Mouse (Mus musculus) CH12.LX (cell line): Measurements from ENCODE around the gene Fcmr. TPM values are rescaled to one million over a fixed set of nuclear protein-coding genes. Genes with fewer than 3 reads are reported as not detected.

Experiments
- DNase-seq: peaks from one replicate; pipeline ENCODE4 v3.0.0-alpha.2; 2013; ENCODE audit errors: extremely low read depth
- H3K27ac ChIP-seq: 2 replicates; pipeline ENCODE4 v1.5.1; 2012; ENCODE audit warnings: low read depth, mild to moderate bottlenecking, control low read depth, moderate library complexity; ENCODE audit not compliant: insufficient read depth
- H3K27me3 ChIP-seq: replicated peaks from 2 replicates; pipeline ENCODE3; 2012; ENCODE audit warnings: inconsistent platforms
- H3K36me3 ChIP-seq, 2 experiments: replicated peaks in 1 of 2; 2 replicates each; pipeline versions ENCODE3 to v1.6.1; 2012; ENCODE audit warnings: inconsistent platforms in 1 of 2, low read length in 1 of 2, mild to moderate bottlenecking in 1 of 2, mixed read lengths in 1 of 2, moderate library complexity in 1 of 2; ENCODE audit not compliant: control insufficient read depth in 1 of 2, insufficient read depth in 1 of 2
- H3K4me1 ChIP-seq, 2 experiments: 2 replicates each; pipeline ENCODE4 v1.6.1; 2012; ENCODE audit warnings: inconsistent platforms in 1 of 2, moderate library complexity in 1 of 2; ENCODE audit not compliant: insufficient read depth in 2 of 2, control insufficient read depth in 1 of 2
- H3K4me2 ChIP-seq: 2 replicates; pipeline ENCODE4 v1.6.1; 2012; ENCODE audit warnings: low read depth, mild to moderate bottlenecking, control low read depth; ENCODE audit not compliant: poor library complexity, insufficient read depth, severe bottlenecking
- H3K4me3 ChIP-seq, 3 experiments: fragments of 150-350 bp in 1 of 3; sonication (generic) in 1 of 3; replicated peaks in 1 of 3; 2 replicates each; pipeline versions ENCODE3 to v1.5.1; 2011 to 2012; ENCODE audit warnings: low read depth in 2 of 3, low read length in 2 of 3, mild to moderate bottlenecking in 2 of 3, moderate library complexity in 2 of 3, control low read depth in 1 of 3, improper control_type of control experiment in 1 of 3, inconsistent platforms in 1 of 3, mixed read lengths in 1 of 3; ENCODE audit not compliant: poor library complexity in 1 of 3
- H3K79me2 ChIP-seq: replicated peaks from 2 replicates; pipeline ENCODE4 v1.6.1; 2012; ENCODE audit warnings: mild to moderate bottlenecking, moderate library complexity; ENCODE audit not compliant: control insufficient read depth, poor library complexity, insufficient read depth, severe bottlenecking; ENCODE audit errors: extremely low read depth
- H3K9ac ChIP-seq: 2 replicates; pipeline ENCODE4 v1.6.1; 2012; ENCODE audit warnings: low read depth, mild to moderate bottlenecking, control low read depth, moderate library complexity; ENCODE audit not compliant: insufficient read depth
- H3K9me3 ChIP-seq: replicated peaks from 2 replicates; pipeline ENCODE3; 2012; ENCODE audit warnings: low read length, inconsistent platforms, mixed read lengths
- BHLHE40 ChIP-seq: IDR thresholded peaks from 2 replicates; pipeline ENCODE4 v1.6.1; 2011; ENCODE audit warnings: mild to moderate bottlenecking, low read depth, low read length, improper control_type of control experiment
- CHD1 ChIP-seq: IDR thresholded peaks from 2 replicates; pipeline ENCODE4 v1.6.1; 2012; ENCODE audit warnings: low read depth, low read length, improper control_type of control experiment, inconsistent platforms
- CHD2 ChIP-seq: IDR thresholded peaks from 2 replicates; pipeline ENCODE4 v1.6.1; 2011; ENCODE audit warnings: low read length, improper control_type of control experiment
- CTCF ChIP-seq, 2 experiments: IDR thresholded peaks in 1 of 2; conservative IDR thresholded peaks in 1 of 2; 2 replicates each; pipeline ENCODE4 v1.5.1; 2011 to 2012; ENCODE audit warnings: low read depth in 2 of 2, low read length in 2 of 2, improper control_type of control experiment in 1 of 2, inconsistent platforms in 1 of 2, mild to moderate bottlenecking in 1 of 2, moderate library complexity in 1 of 2
- E2F4 ChIP-seq: IDR thresholded peaks from 2 replicates; pipeline ENCODE4 v1.6.1; 2011; ENCODE audit warnings: low read depth, low read length, improper control_type of control experiment; ENCODE audit not compliant: insufficient replicate concordance
- ELF1 ChIP-seq: IDR thresholded peaks from 2 replicates; pipeline ENCODE4 v1.6.1; 2014; ENCODE audit warnings: low read depth, mild to moderate bottlenecking, inconsistent platforms, low read length, improper control_type of control experiment
- ETS1 ChIP-seq: conservative IDR thresholded peaks from 2 replicates; pipeline ENCODE4 v1.6.1; 2012; ENCODE audit warnings: low read depth, mild to moderate bottlenecking, inconsistent platforms, low read length, improper control_type of control experiment, moderate library complexity
- GABPA ChIP-seq: IDR thresholded peaks from 2 replicates; pipeline ENCODE4 v1.6.1; 2012; ENCODE audit warnings: low read depth, low read length, improper control_type of control experiment, inconsistent platforms; ENCODE audit not compliant: insufficient replicate concordance
- IRF4 ChIP-seq: IDR thresholded peaks from 2 replicates; pipeline ENCODE4 v1.6.1; 2014; ENCODE audit warnings: low read depth, mild to moderate bottlenecking, inconsistent platforms, low read length, improper control_type of control experiment
- JUN ChIP-seq: IDR thresholded peaks from 2 replicates; pipeline ENCODE4 v1.6.1; 2011; ENCODE audit warnings: low read depth, mild to moderate bottlenecking, low read length, improper control_type of control experiment, moderate library complexity; ENCODE audit not compliant: insufficient read depth
- JUND ChIP-seq: conservative IDR thresholded peaks from 2 replicates; pipeline ENCODE4 v1.6.1; 2011; ENCODE audit warnings: low read depth, low read length, improper control_type of control experiment
- KAT2A ChIP-seq: IDR thresholded peaks from 2 replicates; pipeline ENCODE4 v1.6.1; 2012; ENCODE audit warnings: low read length, improper control_type of control experiment, inconsistent platforms; ENCODE audit not compliant: insufficient replicate concordance
- MAX ChIP-seq: IDR thresholded peaks from 2 replicates; pipeline ENCODE4 v1.6.1; 2011; ENCODE audit warnings: low read length, improper control_type of control experiment
- MEF2A ChIP-seq: IDR thresholded peaks from 2 replicates; pipeline ENCODE4 v1.6.1; 2014; ENCODE audit warnings: low read depth, mild to moderate bottlenecking, inconsistent platforms, low read length, improper control_type of control experiment, borderline replicate concordance
- MXI1 ChIP-seq: IDR thresholded peaks from 2 replicates; pipeline ENCODE4 v1.6.1; 2011; ENCODE audit warnings: mild to moderate bottlenecking, low read depth, low read length, improper control_type of control experiment
- MYC ChIP-seq: IDR thresholded peaks from 2 replicates; pipeline ENCODE4 v1.6.1; 2011; ENCODE audit warnings: low read depth, mild to moderate bottlenecking, improper control_type of control experiment, low read length
- NELFE ChIP-seq: IDR thresholded peaks from 2 replicates; pipeline ENCODE4 v1.6.1; 2011; ENCODE audit warnings: low read depth, low read length, improper control_type of control experiment
- NRF1 ChIP-seq: IDR thresholded peaks from 2 replicates; pipeline ENCODE4 v1.6.1; 2014; ENCODE audit warnings: low read depth, mild to moderate bottlenecking, inconsistent platforms, low read length, improper control_type of control experiment, moderate library complexity
- PAX5 ChIP-seq: IDR thresholded peaks from 2 replicates; pipeline ENCODE4 v1.6.1; 2012; ENCODE audit warnings: low read length, inconsistent platforms, mixed read lengths
- POLR2A ChIP-seq: IDR thresholded peaks from 2 replicates; pipeline ENCODE4 v1.6.1; 2011; ENCODE audit warnings: low read depth, mild to moderate bottlenecking, improper control_type of control experiment, low read length
- POLR2AphosphoS2 ChIP-seq: IDR thresholded peaks from 2 replicates; pipeline ENCODE4 v1.6.1; 2011; ENCODE audit warnings: low read depth, low read length, improper control_type of control experiment
- RAD21 ChIP-seq: IDR thresholded peaks from 2 replicates; pipeline ENCODE4 v1.6.1; 2011; ENCODE audit warnings: low read depth, mild to moderate bottlenecking, low read length, improper control_type of control experiment, moderate library complexity
- RCOR1 ChIP-seq: conservative IDR thresholded peaks from 2 replicates; pipeline ENCODE4 v1.6.1; 2012; ENCODE audit warnings: low read depth, mild to moderate bottlenecking, inconsistent platforms, low read length, improper control_type of control experiment
- SIN3A ChIP-seq: IDR thresholded peaks from 2 replicates; pipeline ENCODE4 v1.6.1; 2012; ENCODE audit warnings: low read length, improper control_type of control experiment, inconsistent platforms
- SMC3 ChIP-seq: IDR thresholded peaks from 2 replicates; pipeline ENCODE4 v1.6.1; 2011; ENCODE audit warnings: low read depth, low read length, improper control_type of control experiment
- TBP ChIP-seq: conservative IDR thresholded peaks from 2 replicates; pipeline ENCODE4 v1.6.1; 2011; ENCODE audit warnings: low read depth, low read length, improper control_type of control experiment
- TCF12 ChIP-seq: IDR thresholded peaks from 2 replicates; pipeline ENCODE4 v1.6.1; 2014; ENCODE audit warnings: low read depth, mild to moderate bottlenecking, inconsistent platforms, low read length, improper control_type of control experiment
- UBTF ChIP-seq: IDR thresholded peaks from 2 replicates; pipeline ENCODE4 v1.6.1; 2012; ENCODE audit warnings: low read depth, mild to moderate bottlenecking, inconsistent platforms, low read length, improper control_type of control experiment, moderate library complexity
- USF1 ChIP-seq: IDR thresholded peaks from 2 replicates; pipeline ENCODE4 v1.6.1; 2014; ENCODE audit warnings: low read depth, mild to moderate bottlenecking, inconsistent platforms, low read length, improper control_type of control experiment
- USF2 ChIP-seq: conservative IDR thresholded peaks from 2 replicates; pipeline ENCODE4 v1.6.1; 2011; ENCODE audit warnings: low read depth, low read length, improper control_type of control experiment
- ZC3H11A ChIP-seq: IDR thresholded peaks from 2 replicates; pipeline ENCODE4 v1.6.1; 2012; ENCODE audit warnings: low read depth, mild to moderate bottlenecking, inconsistent platforms, low read length, improper control_type of control experiment
- ZKSCAN1 ChIP-seq: IDR thresholded peaks from 2 replicates; pipeline ENCODE4 v1.6.1; 2012; ENCODE audit warnings: low read depth, inconsistent platforms, low read length, improper control_type of control experiment, borderline replicate concordance
- ZMIZ1 ChIP-seq: IDR thresholded peaks from 2 replicates; pipeline ENCODE4 v1.6.1; 2012; ENCODE audit warnings: low read depth, mild to moderate bottlenecking, inconsistent platforms, low read length, improper control_type of control experiment
- ZNF384 ChIP-seq: IDR thresholded peaks from 2 replicates; pipeline ENCODE4 v1.6.1; 2012; ENCODE audit warnings: low read depth, low read length, improper control_type of control experiment, inconsistent platforms
- dilution Hi-C: fragments of 300-500 bp; cut with MboI; formaldehyde crosslinking; loops from 2 replicates; pipeline ENCODE4 v1.14.3; 2020; ENCODE audit warnings: low sequenced_read_pairs; ENCODE audit not compliant: extremely low pct_unique_long_range_greater_than_20kb, extremely low pct_ligation_motif_present
- in situ Hi-C: fragments of 300-500 bp; cut with MboI; formaldehyde crosslinking; loops from 3 replicates; pipeline ENCODE4 v1.14.3; 2019; ENCODE audit warnings: low sequenced_read_pairs, low pct_ligation_motif_present, low pct_unique_long_range_greater_than_20kb, mixed read lengths
- polyA plus RNA-seq: library from polyadenylated mRNA; unstranded; fragments of >175 nt; gene quantifications from 2 replicates; pipeline ENCODE4 v1.2.1, GENCODE M21; 2012; ENCODE audit warnings: low read depth; ENCODE audit not compliant: insufficient read length
- total RNA-seq, 2 experiments: library from RNA; depleted of rRNA; stranded (reverse); fragments of 300-350 nt in 1 of 2; fragments of >200 nt in 1 of 2; gene quantifications; 2 replicates each; pipeline ENCODE4 v1.2.3; 2012 to 2014

The Fcmr gene
- total and polyA plus RNA-seq, 3 experiments = 0.21 to 0.96 (median 0.56) TPM

- TF ChIP-seq ETS1 (peak; percentile 40; the same call in 1 of the 2 replicates), IRF4 (peak; percentile 94), PAX5 (no peak), MXI1 (no peak), NELFE (no peak), ELF1 (peak; percentile 47; the same call in 1 of the 2 replicates), USF1 (no peak), RCOR1 (0 out of 2 replicates have a peak, but pooled peaks have one; percentile 53), NRF1 (no peak), POLR2A (peak; percentile 36; the same call in 1 of the 2 replicates)
Measured at GRCm38 (mm10) chr1:130819737-130820136, 45.7 kb upstream of the Fcmr start (continued).

- H3K9ac ChIP-seq = no peak overlapping the region
- H3K4me1 ChIP-seq = peaks cover 25 to 68% of the 10 kb centered on the region in 2 experiments
- no peaks in the 10 kb centered on the region for H3K79me2 ChIP-seq
- H3K27ac ChIP-seq = peak overlapping the region; percentile 67
- no peaks in the 10 kb centered on the region for H3K36me3 ChIP-seq
- H3K4me2 ChIP-seq = peak overlapping the region; percentile 80
- in situ Hi-C loops (no loop called here), dilution Hi-C loops (no loop called here)
- DNase-seq = peak; percentile 89
- no peaks in the 10 kb centered on the region for H3K9me3 ChIP-seq
- H3K27me3 ChIP-seq = no peaks in the 10 kb centered on the region
- H3K4me3 ChIP-seq = peak overlapping the region; percentile 14 to 40 (median 31)
- TF ChIP-seq E2F4 (no peak), BHLHE40 (peak; percentile 60), UBTF (no peak), RAD21 (no peak; the same call in 1 of the 2 replicates), GABPA (no peak), TBP (peak; percentile 77), USF2 (no peak), MXI1 (no peak), ZMIZ1 (no peak), JUN (peak; percentile 50), NELFE (0 out of 2 replicates have a peak, but pooled peaks have one; percentile 34), NRF1 (no peak), SMC3 (no peak), TCF12 (peak; percentile 95), ETS1 (peak; percentile 73), ZNF384 (no peak), CHD1 (no peak; the same call in 1 of the 2 replicates), CTCF (conservative IDR thresholded peaks at IDR 0.05 in 1 of 2, IDR thresholded peaks at IDR 0.05 in 1 of 2; ENCODE audit: low read depth in 2 of 2, low read length in 2 of 2) (no peak), ZKSCAN1 (no peak), ELF1 (peak; percentile 31), USF1 (no peak), JUND (0 out of 2 replicates have a peak, but pooled peaks have one; percentile 5), MEF2A (peak; percentile 90), RCOR1 (peak; percentile 70; the same call in 1 of the 2 replicates), POLR2A (no peak), ZC3H11A (no peak), POLR2AphosphoS2 (no peak), MAX (no peak; the same call in 1 of the 2 replicates), MYC (peak; percentile 10; the same call in 1 of the 2 replicates), CHD2 (peak; percentile 82), IRF4 (peak; percentile 90), SIN3A (0 out of 2 replicates have a peak, but pooled peaks have one; percentile 34), KAT2A (no peak)
Measured at GRCm38 (mm10) chr1:130820316-130821148, 44.9 kb upstream of the Fcmr start.
